Mouse (Mus musculus): Measurements from ENCODE around the gene E2f2. TPM values are rescaled to one million over a fixed set of nuclear protein-coding genes. Genes with fewer than 3 reads are reported as not detected.

Gene E2f2
- 45.9 and 61.7 TPM in 2 replicates for polyA plus RNA-seq (2012; ENCODE audit: low replicate concordance)

DNA sequence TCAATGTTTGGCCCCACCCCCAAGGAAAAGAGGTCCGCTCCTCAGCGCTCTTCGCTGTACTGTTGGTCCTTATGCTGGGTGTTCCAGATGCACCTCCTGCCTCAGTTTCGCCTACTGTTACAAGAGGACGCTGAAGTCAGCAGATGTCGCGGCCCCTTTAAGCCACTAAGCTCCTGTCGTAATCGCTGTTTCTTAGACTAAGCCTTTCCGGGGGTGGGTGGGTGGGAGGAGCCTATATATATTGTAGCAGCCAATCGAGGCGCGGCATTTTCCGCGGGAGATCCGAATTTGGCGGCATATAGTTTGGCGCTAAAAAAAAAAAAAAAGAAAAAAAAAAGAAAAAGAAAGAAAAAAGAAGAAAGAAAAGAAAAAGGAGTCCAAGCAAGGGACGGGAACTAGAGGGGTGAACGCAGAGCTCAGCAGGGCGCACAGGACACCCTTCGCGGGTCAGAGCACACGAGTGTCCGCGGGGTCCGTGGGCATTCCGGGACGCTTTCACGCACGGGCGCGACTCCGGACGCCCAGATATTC is at the start of gene E2f2:
Gene E2f2, plus strand, starts transcription at position 384 of the 531 bp plus-strand sequence.

DNA sequence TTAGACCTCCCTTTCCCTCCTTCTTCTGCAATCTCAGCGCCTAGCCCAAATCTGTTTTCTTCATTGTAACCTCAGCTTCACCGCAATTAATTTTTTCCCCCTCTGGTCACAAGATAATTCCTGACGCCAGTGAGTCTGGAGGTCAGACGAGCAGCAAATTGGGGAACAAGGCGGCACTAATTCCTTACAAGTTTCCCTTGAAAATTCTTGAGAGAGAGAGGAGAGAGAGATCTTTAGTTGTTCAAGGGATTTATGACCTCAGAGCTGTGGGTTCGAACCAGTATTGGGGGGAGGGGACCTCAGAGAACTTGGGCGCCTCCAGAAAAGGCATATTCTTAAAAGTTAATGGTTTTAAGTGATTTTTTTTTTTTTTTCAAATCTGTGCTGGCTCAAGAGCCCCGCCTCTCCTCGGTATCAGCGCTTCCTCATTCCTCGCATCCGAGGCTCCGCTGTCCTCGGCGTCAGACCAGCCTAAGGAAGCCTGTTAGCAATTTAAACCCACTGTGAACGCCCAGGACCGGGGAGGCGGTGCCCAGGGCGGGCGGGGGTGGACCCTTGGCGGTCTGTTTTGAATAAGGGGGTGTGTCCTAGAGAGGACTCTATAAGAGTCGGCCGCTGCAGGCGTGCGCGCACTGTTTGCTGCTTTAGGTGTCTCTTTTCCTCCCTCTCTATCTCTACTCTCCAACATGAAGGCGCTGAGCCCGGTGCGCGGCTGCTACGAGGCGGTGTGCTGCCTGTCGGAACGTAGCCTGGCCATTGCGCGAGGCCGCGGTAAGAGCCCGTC is 28.8 kb upstream of the E2f2 start, which contains the start of gene Id3:
Gene Id3, plus strand, starts transcription at position 305 of the 784 bp plus-strand sequence.

DNA sequence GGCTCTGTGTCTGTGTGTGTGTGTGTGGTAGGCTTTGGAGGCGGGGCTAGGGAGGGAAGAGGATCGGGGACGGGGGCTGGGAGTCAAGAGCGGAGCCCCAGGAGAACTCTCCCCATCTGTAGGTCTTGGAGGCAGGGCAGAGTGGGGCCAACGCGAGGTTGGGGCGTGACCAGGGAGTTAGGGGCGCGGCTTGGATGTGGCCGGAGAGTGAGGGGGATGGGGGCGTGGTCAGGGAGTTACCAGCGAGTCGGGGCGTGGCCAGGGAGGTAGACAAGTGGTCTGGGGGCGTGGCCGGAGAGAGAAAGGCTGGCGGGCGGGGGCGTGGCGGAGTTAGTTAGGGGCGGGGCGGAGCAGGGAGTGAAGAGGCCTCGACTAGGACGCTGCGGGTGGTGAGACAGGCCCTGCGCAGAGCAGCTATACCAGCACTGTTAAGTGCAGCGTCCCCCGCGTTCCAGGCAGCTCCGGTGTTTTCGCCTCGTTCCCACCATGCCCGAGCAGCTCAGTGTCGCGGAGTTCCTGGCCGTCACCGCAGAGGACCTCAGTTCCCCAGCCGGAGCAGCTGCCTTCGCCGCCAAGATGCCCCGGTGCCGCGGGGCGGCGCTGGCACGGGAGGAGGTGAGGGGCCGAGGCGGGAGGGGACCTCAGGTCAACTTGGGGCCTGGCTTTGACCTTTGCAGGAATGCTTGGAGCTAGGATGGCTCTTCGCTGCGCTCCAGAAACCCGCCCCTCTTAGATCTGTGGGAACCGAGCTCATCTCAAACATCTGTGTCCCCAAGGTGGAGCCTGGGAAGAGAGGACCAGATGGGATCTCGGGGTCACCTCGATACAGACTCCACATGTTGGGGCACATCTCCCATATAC is 34.1 kb downstream of the E2f2 start, which contains the start of gene Asap3:
Gene Asap3, plus strand, starts transcription at position 333 of the 861 bp plus-strand sequence.

Other genes starting within 250 kb of the E2f2 start
- gene Hmgcl, start 225.9 kb upstream of the E2f2 start, polyA plus RNA-seq (2012; ENCODE audit: low replicate concordance) = 22.4 and 27.9 TPM in 2 replicates
- 12.5 and 25.6 TPM in 2 replicates for gene Gale, start 208.7 kb upstream of the E2f2 start, polyA plus RNA-seq (2012; ENCODE audit: low replicate concordance)
- gene Lypla2, start 199.8 kb upstream of the E2f2 start, polyA plus RNA-seq (2012; ENCODE audit: low replicate concordance) = 314 and 684 TPM in 2 replicates
- 20.7 and 43.3 TPM in 2 replicates for gene Pithd1, start 185.1 kb upstream of the E2f2 start, polyA plus RNA-seq (2012; ENCODE audit: low replicate concordance)
- 7.2 and 7.7 TPM in 2 replicates for gene Eloa, start 150.6 kb upstream of the E2f2 start, polyA plus RNA-seq (2012; ENCODE audit: low replicate concordance)
- gene Rpl11, start 119.0 kb upstream of the E2f2 start, polyA plus RNA-seq (2012; ENCODE audit: low replicate concordance) = 706 and 1,297 TPM in 2 replicates
- 100 and 135 TPM in 2 replicates for gene Id3, start 28.9 kb upstream of the E2f2 start, polyA plus RNA-seq (2012; ENCODE audit: low replicate concordance)
- gene Asap3, start 34.0 kb downstream of the E2f2 start, polyA plus RNA-seq (2012; ENCODE audit: low replicate concordance) = 0.35 and 0.56 TPM in 2 replicates
- gene Tcea3, start 75.3 kb downstream of the E2f2 start, polyA plus RNA-seq (2012; ENCODE audit: low replicate concordance) = 0.55 TPM in 1 of 2 replicates, not detected in the other
- 8.7 and 10.5 TPM in 2 replicates for gene Zfp46, start 112.3 kb downstream of the E2f2 start, polyA plus RNA-seq (2012; ENCODE audit: low replicate concordance)
- gene Hnrnpr, start 138.5 kb downstream of the E2f2 start, polyA plus RNA-seq (2012; ENCODE audit: low replicate concordance) = 37.5 and 54.9 TPM in 2 replicates

Data from hematopoietic multipotent progenitor cell, adult 10-12 weeks (in vitro differentiated cells).